Mouse (Mus musculus): ENCODE data around the gene Gmnn.

Gene Gmnn

DNA sequence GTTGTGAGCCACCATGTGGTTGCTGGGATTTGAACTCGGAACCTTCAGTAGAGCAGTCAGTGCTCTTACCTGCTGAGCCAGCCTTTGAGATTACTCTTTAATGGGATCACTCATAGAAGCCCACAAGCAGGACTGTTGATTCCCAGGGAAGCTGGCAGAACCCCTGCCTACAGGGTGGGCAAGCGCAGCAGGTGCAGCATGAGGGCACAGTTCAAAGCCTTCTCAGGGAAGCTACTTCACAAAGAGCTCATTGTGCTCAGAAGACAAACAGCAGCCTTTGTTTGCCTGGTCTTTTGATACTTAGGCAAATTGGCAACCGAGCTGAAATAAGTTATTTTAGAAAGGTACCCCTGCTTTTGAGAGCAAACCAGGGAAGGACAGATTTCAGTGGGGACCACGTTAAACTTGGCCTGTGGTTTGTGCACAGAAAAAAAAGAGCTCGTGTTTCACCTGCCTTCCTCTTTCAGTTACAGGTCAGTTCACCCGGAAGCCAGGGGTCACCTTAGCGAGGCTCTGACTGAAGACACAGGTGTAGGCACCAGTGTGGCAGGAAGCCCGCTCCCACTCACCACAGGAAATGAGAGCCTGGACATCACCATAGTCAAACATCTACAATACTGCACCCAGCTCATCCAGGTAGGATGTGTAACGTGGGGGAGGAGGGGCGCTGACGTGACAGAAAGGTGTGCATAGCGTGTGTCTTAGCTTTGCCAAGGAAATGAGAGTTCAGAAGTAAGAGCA, 51.9 kb downstream of the Gmnn start:
- DNase-seq (ENCODE audit: low read depth, low spot score), result no peak

DNA sequence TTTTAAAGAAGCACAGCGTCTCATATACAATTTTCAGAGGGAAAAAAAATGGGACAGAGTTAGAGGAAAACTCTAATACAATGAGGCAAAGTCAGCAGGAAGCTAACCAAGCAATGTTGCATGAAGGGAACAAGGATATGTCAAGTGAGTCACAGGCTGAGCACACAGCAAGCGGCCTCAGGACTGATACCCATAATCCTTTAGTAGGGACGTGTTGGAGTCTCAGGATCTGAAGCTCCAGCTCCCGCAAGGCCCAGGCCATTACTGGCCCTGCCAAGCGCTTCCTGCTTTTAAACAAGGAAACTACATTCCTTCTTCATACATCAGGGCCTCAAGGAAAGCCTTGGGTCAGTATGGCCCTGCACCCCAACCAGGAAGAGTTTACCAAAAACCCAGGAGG, 59.6 kb downstream of the Gmnn start:
- no peak for DNase-seq (ENCODE audit: low read depth, low spot score)
